Mouse (Mus musculus) heart, embryonic 16.5 days (tissue): ENCODE measurements at regions not wholly inside any gene's neighbourhood (a gene's known extent, or its start where the extent isn't known, plus 50 kb on each side); places are given as distances from the start of the nearest gene placed in this dataset.
A peak's percentile ranks its signal among the peaks of the same experiment; 100 is the strongest.

Experiments used
- ATAC-seq: fragments of 200-750 bp; cut with Nextera tagmentation; replicated peaks from 2 replicates; pipeline ENCODE4 v1.8.0; 2017; ENCODE audit warnings: moderate number of reproducible peaks; ENCODE audit not compliant: insufficient read depth, low FRiP score; ENCODE audit errors: extremely low read depth
- H3K27ac ChIP-seq: fragments of 300-500 bp; sonication (generic); 2 replicates; pipeline ENCODE4 v1.5.1; 2014; ENCODE audit warnings: mild to moderate bottlenecking, low read length, control low read depth, moderate library complexity
- H3K27me3 ChIP-seq: fragments of 300-500 bp; sonication (generic); 2 replicates; pipeline ENCODE4 v1.6.1; 2014; ENCODE audit warnings: low read length, mixed read lengths; ENCODE audit not compliant: control insufficient read depth, insufficient read depth
- H3K36me3 ChIP-seq: fragments of 300-500 bp; sonication (generic); 2 replicates; pipeline ENCODE4 v1.6.1; 2014; ENCODE audit not compliant: control insufficient read depth, insufficient read depth
- H3K4me1 ChIP-seq: fragments of 300-500 bp; sonication (generic); 2 replicates; pipeline ENCODE4 v1.6.1; 2014; ENCODE audit warnings: low read length, mixed read lengths; ENCODE audit not compliant: control insufficient read depth, insufficient read depth
- H3K4me2 ChIP-seq: fragments of 300-500 bp; sonication (generic); 2 replicates; pipeline ENCODE4 v1.6.1; 2014; ENCODE audit warnings: low read depth, mild to moderate bottlenecking, control low read depth, low read length
- H3K4me3 ChIP-seq: fragments of 300-500 bp; sonication (generic); 2 replicates; pipeline ENCODE4 v1.5.1; 2014; ENCODE audit warnings: mild to moderate bottlenecking, control low read depth, low read length
- H3K9ac ChIP-seq: fragments of 300-500 bp; sonication (generic); 2 replicates; pipeline ENCODE4 v1.6.1; 2014; ENCODE audit warnings: low read length, control low read depth
- H3K9me3 ChIP-seq: fragments of 300-500 bp; sonication (generic); replicated peaks from 2 replicates; pipeline ENCODE4 v1.6.1; 2016; ENCODE audit warnings: low read length; ENCODE audit not compliant: control insufficient read depth
- WGBS: fragments of 180-500 bp; shearing (Covaris S2); extraction: QIAGEN DNeasy Blood & Tissue Kit; methylation state at CpG from one replicate; pipeline ENCODE4 v1.1.7; 2014; 5-methylcytosine and 5-hydroxymethylcytosine counted together

DNA sequence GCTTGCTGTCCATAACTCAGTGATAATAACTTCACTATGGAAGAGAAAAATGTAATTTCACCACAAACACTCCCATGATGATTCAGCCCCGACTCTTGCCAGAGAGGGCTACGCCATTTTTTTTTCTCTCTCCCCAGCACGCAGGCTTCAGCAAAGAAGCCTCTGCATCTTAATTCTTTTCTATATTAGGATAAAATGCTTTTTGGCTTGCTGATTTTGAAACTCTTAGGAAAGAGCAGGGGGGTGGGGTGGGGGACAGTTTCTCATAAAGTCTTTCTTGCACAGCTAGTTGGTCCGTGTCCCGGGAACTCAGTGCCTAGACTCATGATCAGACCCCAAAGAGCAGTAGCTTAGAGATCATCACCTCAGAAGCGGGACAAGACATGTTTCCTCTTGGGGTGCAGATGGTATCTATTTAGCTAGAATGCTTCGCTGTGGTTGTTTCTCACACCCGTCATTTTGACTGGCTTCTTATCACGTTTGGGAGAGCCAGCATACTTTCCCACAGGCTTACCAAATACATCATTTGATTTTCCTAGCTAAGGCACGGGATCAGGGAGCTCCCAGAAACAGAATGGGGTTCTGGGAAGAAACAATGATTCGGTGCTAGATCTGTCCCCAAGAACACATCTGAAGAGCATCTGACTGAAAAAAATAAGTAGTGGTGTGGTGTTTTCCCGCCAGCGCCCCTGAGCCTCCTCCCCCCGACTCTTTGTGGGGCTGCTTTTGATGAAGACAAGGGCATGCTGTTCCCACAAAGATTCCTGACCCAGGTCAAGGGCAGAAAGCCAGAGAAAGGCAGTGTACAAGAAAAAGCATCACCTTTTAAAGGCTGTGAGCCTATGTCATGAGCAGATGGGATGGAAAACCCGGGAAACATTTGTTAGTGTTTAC is 483.6 kb upstream of the Id4 start:
- Histone ChIP-seq H3K36me3 (no peaks in the 10 kb centered on the region), H3K27ac (peak overlapping the region; percentile 45), H3K4me2 (peak overlapping the region; percentile 47), H3K9ac (no peak overlapping the region; the same call in 1 of the 2 replicates), H3K4me1 (peaks cover 10% of the 10 kb centered on the region; the same call in 1 of the 2 replicates), H3K9me3 (no peaks in the 10 kb centered on the region), H3K27me3 (no peaks in the 10 kb centered on the region), H3K4me3 (0 out of 2 replicates have a peak overlapping the region, but pooled peaks have one; percentile 3)
- no peak for ATAC-seq
- 41% methylated on average over 15 of the region's 15 CpGs for WGBS

DNA sequence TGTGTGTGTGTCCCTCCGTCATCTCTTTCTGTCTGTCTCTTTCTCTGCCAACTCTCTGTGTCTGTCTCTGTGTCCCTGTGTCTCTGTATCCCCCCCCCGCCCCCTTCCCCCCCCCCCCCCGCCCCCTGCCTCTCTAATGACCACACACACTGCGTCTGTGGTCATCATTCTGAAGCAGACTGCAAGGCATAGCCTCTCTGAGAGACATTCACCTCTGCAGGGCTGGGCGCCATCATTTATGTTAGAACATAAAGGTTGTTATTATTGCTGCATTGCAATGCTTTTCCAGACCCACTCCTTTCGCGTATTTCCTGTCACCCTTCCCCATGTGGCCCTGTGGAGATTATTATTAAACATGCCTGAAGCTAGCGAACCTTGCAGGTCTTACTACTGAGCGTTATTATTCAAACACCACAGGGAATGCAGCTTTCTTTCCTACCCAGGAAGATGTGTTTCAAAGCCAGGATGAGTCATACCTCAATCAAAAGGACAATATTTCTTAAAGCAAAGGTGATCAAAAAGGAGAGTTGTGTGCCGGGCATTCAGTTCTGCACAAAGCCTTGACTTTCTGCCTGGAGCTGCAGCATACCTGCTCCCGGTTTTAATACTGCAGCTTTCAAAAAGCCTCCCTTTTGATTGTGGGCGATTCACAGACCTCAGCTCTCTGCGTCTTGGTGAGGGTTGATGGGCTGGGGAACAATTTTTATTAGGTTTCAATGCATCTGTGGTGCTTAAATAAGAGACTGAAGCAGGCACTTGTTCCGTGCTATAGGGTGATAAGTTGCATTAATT is 482.6 kb upstream of the Id4 start:
- no peak for ATAC-seq
- H3K4me1 ChIP-seq = peaks cover 10% of the 10 kb centered on the region; the same call in 1 of the 2 replicates
- H3K27me3 ChIP-seq = no peaks in the 10 kb centered on the region
- no peaks in the 10 kb centered on the region for H3K36me3 ChIP-seq
- WGBS = 65% methylated on average over 11 of the region's 14 CpGs
- H3K9ac ChIP-seq = no peak overlapping the region
- H3K4me2 ChIP-seq = no peak overlapping the region
- no peak overlapping the region for H3K27ac ChIP-seq
- no peak overlapping the region for H3K4me3 ChIP-seq
- no peaks in the 10 kb centered on the region for H3K9me3 ChIP-seq

DNA sequence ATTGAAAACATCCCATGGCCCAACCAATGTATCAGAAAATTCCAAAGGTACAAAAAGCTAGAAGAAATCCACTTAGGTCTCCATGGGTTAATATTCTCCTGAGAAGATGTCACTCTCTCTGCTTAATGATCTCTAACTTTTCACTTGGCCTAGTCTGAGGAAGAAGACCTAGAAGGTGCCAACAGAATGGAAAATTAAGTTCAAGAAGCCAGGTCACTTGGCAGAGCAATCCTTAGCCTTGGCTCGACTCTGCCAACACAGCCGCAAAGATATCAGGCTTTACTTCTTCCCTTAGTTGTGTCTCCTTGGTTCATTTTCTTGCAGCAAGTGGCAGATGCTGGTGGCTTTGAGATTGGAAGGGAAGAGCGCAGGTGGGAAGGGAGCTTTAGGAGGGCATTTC is 476.6 kb upstream of the Id4 start:
- no peaks in the 10 kb centered on the region for H3K27me3 ChIP-seq
- H3K4me2 ChIP-seq = no peak overlapping the region
- peaks cover 4% of the 10 kb centered on the region; the same call in 1 of the 2 replicates for H3K4me1 ChIP-seq
- no peak overlapping the region for H3K9ac ChIP-seq
- WGBS = 81% methylated on average over 3 of the region's 3 CpGs
- H3K4me3 ChIP-seq = no peak overlapping the region
- H3K27ac ChIP-seq = no peak overlapping the region
- no peaks in the 10 kb centered on the region for H3K36me3 ChIP-seq
- no peak for ATAC-seq
- H3K9me3 ChIP-seq = no peaks in the 10 kb centered on the region

DNA sequence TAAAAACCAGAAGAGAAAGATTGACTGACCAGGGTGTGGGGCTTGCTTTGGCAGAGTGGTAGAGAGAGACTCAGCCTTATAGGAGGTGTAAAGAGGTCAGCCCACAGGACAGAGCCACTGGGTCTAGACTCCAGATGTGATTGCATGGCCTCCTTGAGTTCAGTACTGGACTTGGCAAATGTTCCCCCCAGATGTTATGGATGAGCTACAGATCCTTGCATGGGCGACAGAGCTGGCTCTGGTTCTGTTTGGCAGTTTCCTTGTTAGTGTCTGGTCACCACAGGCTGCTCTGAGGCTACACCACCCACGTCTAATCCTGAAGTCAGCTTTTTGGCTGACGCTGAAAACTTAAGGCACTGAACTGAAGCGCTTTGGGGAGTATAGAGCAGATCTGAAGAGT is 463.2 kb upstream of the Id4 start:
- ATAC-seq = no peak
- 58% methylated on average over 4 of the region's 4 CpGs for WGBS
- Histone ChIP-seq H3K27ac (no peak overlapping the region), H3K9me3 (no peaks in the 10 kb centered on the region; the same call in 1 of the 2 replicates), H3K4me3 (no peak overlapping the region), H3K9ac (no peak overlapping the region), H3K27me3 (no peaks in the 10 kb centered on the region), H3K36me3 (no peaks in the 10 kb centered on the region), H3K4me1 (no peaks in the 10 kb centered on the region), H3K4me2 (no peak overlapping the region)

DNA sequence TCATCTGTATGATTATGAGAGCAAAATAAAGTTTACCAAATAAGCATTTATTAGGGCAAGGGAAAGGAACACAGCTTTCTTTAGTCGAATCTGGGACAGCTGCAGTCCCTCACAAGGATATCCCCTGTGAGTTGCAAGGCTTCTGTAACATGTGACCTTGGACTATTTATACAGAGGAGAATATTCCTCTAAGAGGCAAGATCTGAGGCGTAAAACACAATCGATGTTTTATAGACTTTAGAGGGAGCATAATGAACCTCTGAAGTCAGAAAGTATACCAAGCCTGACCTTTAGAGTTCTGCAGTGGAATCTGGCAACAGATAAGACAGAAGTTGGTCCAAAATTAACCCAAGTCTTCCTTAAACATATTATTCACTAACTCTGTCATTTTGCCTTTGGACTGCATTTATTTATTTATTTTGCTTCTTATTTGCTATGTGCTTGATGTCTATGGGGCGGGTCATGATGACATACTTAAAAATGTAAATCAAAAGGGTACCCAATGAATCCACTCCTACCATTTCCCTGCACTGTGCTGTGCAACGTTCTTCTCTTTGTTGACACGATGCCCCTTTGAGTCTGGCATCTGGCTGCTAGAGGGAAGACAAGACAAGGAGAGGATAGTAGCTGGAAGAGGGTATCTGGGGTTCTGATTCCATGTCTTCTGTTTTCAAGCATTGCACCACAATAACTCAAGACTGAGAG is 449.2 kb upstream of the Id4 start:
- no peak overlapping the region for H3K4me3 ChIP-seq
- no peaks in the 10 kb centered on the region for H3K9me3 ChIP-seq
- H3K27ac ChIP-seq = no peak overlapping the region
- no peak for ATAC-seq
- no peak overlapping the region for H3K4me2 ChIP-seq
- no peaks in the 10 kb centered on the region for H3K36me3 ChIP-seq
- H3K27me3 ChIP-seq = no peaks in the 10 kb centered on the region
- no peaks in the 10 kb centered on the region for H3K4me1 ChIP-seq
- H3K9ac ChIP-seq = no peak overlapping the region
- WGBS = 63% methylated on average over 6 of the region's 6 CpGs

DNA sequence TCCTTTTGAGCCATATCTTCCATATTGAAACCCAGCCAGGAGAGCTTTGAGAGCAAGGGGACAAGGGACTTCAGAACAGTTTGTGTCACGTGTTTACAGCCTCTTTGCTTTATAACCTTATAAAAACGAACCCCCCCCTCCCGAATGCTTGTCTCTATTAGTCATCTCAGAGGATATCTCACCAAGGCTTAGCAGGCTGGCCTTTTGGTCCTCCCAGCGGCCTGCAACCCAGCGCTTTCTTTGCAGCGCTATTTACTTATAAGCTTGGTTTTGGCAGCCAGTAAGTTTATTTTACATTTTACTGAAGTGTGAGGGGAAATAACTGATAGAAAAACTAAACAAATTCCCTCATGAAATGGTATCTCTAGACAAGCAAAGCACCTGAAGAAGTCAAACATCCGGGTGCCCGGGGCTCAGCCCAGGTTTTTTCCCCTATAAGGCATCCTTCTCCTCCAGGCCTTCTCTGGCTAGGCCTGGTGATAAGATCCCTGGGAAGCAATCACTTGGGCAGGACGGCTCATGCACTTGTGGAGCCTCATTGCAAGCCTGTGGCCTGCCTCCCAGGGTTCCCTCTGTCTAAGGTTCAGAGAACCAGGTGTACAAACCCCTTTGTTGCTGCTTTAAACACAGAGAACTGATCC is 442.0 kb upstream of the Id4 start:
- H3K27ac ChIP-seq = no peak overlapping the region
- no peaks in the 10 kb centered on the region for H3K9me3 ChIP-seq
- ATAC-seq = no peak; the same call in 1 of the 2 replicates
- H3K36me3 ChIP-seq = no peaks in the 10 kb centered on the region
- H3K4me1 ChIP-seq = no peaks in the 10 kb centered on the region
- no peak overlapping the region for H3K4me2 ChIP-seq
- no peaks in the 10 kb centered on the region for H3K27me3 ChIP-seq
- H3K9ac ChIP-seq = no peak overlapping the region
- no peak overlapping the region for H3K4me3 ChIP-seq
- WGBS = 42% methylated on average over 9 of the region's 9 CpGs

DNA sequence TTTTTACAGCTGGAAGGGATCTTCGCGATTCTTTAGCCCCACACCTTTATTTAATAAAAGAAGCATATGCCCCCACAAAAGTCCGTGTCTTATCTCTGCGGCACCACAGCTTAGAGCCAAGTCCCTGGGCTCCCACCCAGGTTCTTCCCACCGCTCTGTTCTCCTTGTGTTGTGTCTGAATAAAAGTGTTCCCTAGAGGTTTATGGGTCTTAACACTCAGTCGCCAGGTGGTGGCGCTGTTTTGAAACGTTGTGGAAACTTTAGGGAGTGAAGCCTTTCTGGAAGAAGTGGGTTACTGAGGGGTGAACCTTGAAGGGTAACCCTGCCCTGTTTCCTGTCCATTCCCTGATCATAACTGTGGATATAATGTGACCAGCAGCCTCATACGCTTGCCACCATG is 424.5 kb upstream of the Id4 start:
- ATAC-seq = no peak
- no peaks in the 10 kb centered on the region for H3K4me1 ChIP-seq
- no peak overlapping the region for H3K4me3 ChIP-seq
- no peak overlapping the region for H3K9ac ChIP-seq
- H3K9me3 ChIP-seq = no peaks in the 10 kb centered on the region
- H3K4me2 ChIP-seq = no peak overlapping the region
- no peak overlapping the region for H3K27ac ChIP-seq
- no peaks in the 10 kb centered on the region for H3K27me3 ChIP-seq
- H3K36me3 ChIP-seq = no peaks in the 10 kb centered on the region
- 32% methylated on average over 9 of the region's 9 CpGs for WGBS

DNA sequence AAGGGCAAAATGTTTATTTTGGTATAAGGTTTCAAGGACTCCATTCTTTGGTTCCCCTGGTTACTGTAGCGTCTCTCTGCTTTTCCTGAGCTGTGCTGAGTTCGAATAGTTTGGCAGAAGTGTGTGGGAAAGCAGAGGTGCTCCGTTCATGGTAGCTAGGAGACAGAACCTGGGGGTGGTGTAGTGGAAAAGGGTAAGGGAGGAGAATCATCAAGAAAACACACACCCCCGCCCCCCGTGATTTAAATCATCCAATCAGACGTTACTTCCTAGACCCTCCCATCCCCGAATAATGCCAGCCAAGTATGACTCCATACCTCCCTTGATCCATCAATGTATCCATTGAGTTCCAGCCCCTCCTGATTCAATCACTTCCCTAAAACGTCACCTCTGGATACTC is 418.6 kb upstream of the Id4 start:
- WGBS = 80% methylated on average over 8 of the region's 8 CpGs
- H3K36me3 ChIP-seq = no peaks in the 10 kb centered on the region

More for the DNA sequence above, 418.6 kb upstream of the Id4 start:
- H3K4me1 ChIP-seq = no peaks in the 10 kb centered on the region
- H3K4me3 ChIP-seq = no peak overlapping the region
- no peak overlapping the region for H3K9ac ChIP-seq
- no peaks in the 10 kb centered on the region for H3K27me3 ChIP-seq
- H3K9me3 ChIP-seq = no peaks in the 10 kb centered on the region
- H3K4me2 ChIP-seq = no peak overlapping the region
- no peak for ATAC-seq
- H3K27ac ChIP-seq = no peak overlapping the region
